Mouse (Mus musculus): ENCODE data around the gene Espl1.

Espl1 gene

DNA sequence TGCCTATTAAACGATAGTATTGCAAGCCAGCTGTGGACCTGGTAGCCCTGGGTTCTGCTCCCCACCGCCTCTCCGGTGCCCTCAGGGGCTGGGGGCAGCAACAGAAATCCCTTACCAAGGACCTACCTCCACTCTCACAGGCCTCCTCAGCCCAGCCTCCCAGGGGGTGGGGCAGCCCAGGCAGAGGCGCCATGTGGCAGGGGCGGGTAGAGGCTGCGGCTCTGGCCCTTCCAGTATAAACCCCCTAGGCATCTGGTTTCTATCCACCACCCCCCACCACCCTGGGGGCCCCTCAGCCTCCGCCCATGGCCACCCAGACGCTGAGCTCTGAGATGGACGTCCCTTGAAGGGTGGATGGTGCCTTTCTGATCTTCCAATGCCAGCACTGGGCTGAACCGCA lies 74.7 kb downstream of the Espl1 start:
- no peak for DNase-seq (ENCODE audit: low spot score)

Measured in ovary, adult 18-20 months (tissue).